Comparison of ENCODE assay signal across 11 mouse cellular contexts in the genomic region with DNA sequence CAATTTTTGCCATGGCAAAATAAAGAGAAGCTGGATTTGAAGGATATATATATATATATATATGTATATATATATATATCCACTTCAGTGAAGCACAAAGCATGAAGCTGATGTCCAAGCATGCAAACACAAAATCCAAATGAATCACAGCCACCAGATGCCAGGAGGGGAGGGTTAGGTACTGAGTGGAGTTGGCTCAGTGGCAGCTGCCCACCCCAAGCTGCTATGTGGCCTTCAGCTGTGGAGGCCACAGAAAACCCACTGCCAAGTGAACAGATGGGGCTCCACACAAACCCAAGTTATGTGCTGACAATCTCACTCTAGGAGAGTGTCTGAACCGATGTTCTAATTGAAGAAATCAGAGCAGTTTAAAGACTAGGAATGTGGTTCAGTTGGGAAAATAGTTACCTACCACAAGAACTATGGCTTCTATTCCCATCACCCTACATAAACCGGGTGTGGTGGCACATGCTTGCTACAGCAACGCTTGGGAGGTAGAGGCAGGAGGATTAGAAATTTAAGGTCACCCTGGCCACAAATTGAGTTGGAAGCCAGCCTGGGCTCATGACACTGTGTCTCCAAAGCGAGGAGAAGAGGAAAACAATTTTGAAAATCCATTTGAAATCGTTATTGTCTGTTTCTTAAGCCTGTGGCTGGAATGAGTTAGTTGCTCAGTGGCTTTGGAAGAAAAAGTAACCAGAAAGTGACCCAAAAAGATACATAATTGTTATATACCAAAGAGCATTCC.
DNase-seq lines count a peak whose midpoint lies in the region.
"Had no signal": no experiment of that assay in that cellular context is flagged by ENCODE, and none has a peak within 500 bp of the region (broad histone marks: within the 10 kb centered on the region; RNA-seq: fewer than 3 reads in every experiment).

No protein-coding gene starts in this region.

- DNase-seq in adrenal gland, adult 8-10 months, result peak; percentile 15
- DNase-seq in adrenal gland, postnatal 4 days (ENCODE audit: low spot score in 2 of 2), result no peak
- DNase-seq in cerebellum, adult 9-11 months, result peak; percentile 85
- peak; percentile 79 for DNase-seq in layer of hippocampus, adult 9-11 months
- peak; percentile 75 to 76 for DNase-seq in right cerebral cortex, adult 2 months (ENCODE audit: low spot score in 2 of 2)
- no peak for DNase-seq in midbrain, embryonic 10.5 days (ENCODE audit: low spot score)
- no peak for DNase-seq in embryo, embryonic 11 days
- no peak for DNase-seq in kidney, postnatal 25 days
- DNase-seq: kidney, postnatal 14 days; lung, adult 2 months had no signal

- H3K27ac ChIP-seq in midbrain, embryonic 10.5 days (replicated peaks), result no peak overlapping the region

- H3K36me3 ChIP-seq in midbrain, embryonic 10.5 days, result no peaks in the 10 kb centered on the region
- H3K36me3 ChIP-seq: G1E had no signal

- H3K27me3 ChIP-seq in midbrain, embryonic 10.5 days (ENCODE audit: low read depth, poor library complexity, severe bottlenecking), result no peaks in the 10 kb centered on the region

- H3K4me1 ChIP-seq in midbrain, embryonic 10.5 days, result peaks cover 6% of the 10 kb centered on the region

- H3K4me3 ChIP-seq in midbrain, embryonic 10.5 days, result no peak overlapping the region

- no peaks in the 10 kb centered on the region for H3K9me3 ChIP-seq in midbrain, embryonic 10.5 days (replicated peaks)

- WGBS in midbrain, embryonic 10.5 days, result 82% methylated on average over 5 of the region's 5 CpGs

Comparison
In these comparisons a context has a peak if more than half of its experiments do, and no peak if none do; other contexts are left out.
1. DNase-seq: peak in adrenal gland, adult 8-10 months (single experiment), cerebellum, adult 9-11 months (single experiment), layer of hippocampus, adult 9-11 months (single experiment) and right cerebral cortex, adult 2 months (2 of 2); none in adrenal gland, postnatal 4 days (0 of 2), midbrain, embryonic 10.5 days (single experiment), embryo, embryonic 11 days (single experiment) and kidney, postnatal 25 days (0 of 2).